Mouse (Mus musculus) ES-Bruce4 (cell line): ENCODE measurements around the gene Igdcc3.

Experiments
- CTCF ChIP-seq: IDR thresholded peaks from one replicate; pipeline ENCODE4 v1.8.1; 2011; ENCODE audit warnings: low read depth, low read length
- EP300 ChIP-seq: IDR thresholded peaks from 2 replicates; pipeline ENCODE4 v1.6.1; 2011; ENCODE audit warnings: low read depth, low read length; ENCODE audit not compliant: insufficient read depth
- POLR2A ChIP-seq: IDR thresholded peaks from one replicate; pipeline ENCODE4 v1.8.1; 2011; ENCODE audit warnings: low read length; ENCODE audit not compliant: insufficient read depth

DNA sequence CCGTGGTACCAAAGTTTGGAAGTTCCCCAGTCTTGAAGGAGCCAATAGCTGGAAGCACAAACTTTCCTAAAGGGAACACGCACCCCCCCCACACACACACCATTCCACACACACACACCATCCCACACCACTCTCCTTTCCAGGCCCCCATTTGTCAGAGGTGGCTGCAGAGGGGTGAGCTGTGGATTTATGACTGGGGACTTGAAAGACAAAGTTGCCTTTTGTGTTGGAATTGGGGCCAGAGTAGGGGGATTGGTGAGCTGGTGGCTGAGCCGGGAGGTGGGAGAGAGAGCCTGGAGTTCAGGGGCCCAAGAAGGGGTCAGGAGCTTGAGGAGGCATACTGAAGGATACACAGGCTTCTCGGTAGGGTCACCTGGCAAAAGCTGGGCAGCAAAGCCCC, 28.0 kb downstream of the Igdcc3 start:
- no peak for TF ChIP-seq CTCF
- TF ChIP-seq POLR2A, result no peak
- no peak for TF ChIP-seq EP300
